Mouse (Mus musculus): ENCODE results near the gene Gpr4.
A peak's percentile ranks its signal among the peaks of the same experiment; 100 is the strongest.

- TF ChIP-seq CTCF (IDR thresholded peaks at IDR 0.05; ENCODE audit: insufficient read depth, low read depth, low read length) (0 out of 2 replicates have a peak, but pooled peaks have one; percentile 19), POLR2A (IDR thresholded peaks at IDR 0.05; ENCODE audit: insufficient read depth, low read depth, low read length) (peak; percentile 72)
Observed at GRCm38 (mm10) chr7:19227883-19228792, 15.8 kb downstream of the Gpr4 start, which contains the start of gene Opa3.
